Mouse (Mus musculus) embryonic facial prominence, embryonic 14.5 days (tissue): ENCODE results near the gene Lcn8. TPM values are rescaled to one million over a fixed set of nuclear protein-coding genes. Genes with fewer than 3 reads are reported as not detected.
A peak's percentile ranks its signal among the peaks of the same experiment; 100 is the strongest.

Experiments used
- ATAC-seq: fragments of 200-750 bp; cut with Nextera tagmentation; 2 replicates; pipeline ENCODE4 v1.8.0; 2017; ENCODE audit warnings: low read depth, moderate number of reproducible peaks, moderate TSS enrichment
- DNase-seq: peaks from one replicate; pipeline ENCODE4 v3.0.0-alpha.2; 2015; ENCODE audit warnings: low spot score
- H3K27ac ChIP-seq: fragments of 300-500 bp; sonication (generic); replicated peaks from 2 replicates; pipeline ENCODE4 v1.5.1; 2014; ENCODE audit warnings: low read depth, mild to moderate bottlenecking, low read length, moderate library complexity
- H3K27me3 ChIP-seq: fragments of 300-500 bp; sonication (generic); replicated peaks from 2 replicates; pipeline ENCODE4 v1.6.1; 2014; ENCODE audit warnings: low read length; ENCODE audit not compliant: control insufficient read depth, insufficient read depth
- H3K36me3 ChIP-seq: fragments of 300-500 bp; sonication (generic); 2 replicates; pipeline ENCODE4 v1.6.1; 2014; ENCODE audit warnings: low read length, mixed read lengths; ENCODE audit not compliant: control insufficient read depth, insufficient read depth
- H3K4me1 ChIP-seq: fragments of 300-500 bp; sonication (generic); 2 replicates; pipeline ENCODE4 v1.6.1; 2014; ENCODE audit warnings: antibody characterized with exemption, low read length; ENCODE audit not compliant: control insufficient read depth, insufficient read depth
- H3K4me2 ChIP-seq: fragments of 300-500 bp; sonication (generic); 2 replicates; pipeline ENCODE4 v1.6.1; 2014; ENCODE audit warnings: low read depth, mild to moderate bottlenecking, low read length, moderate library complexity, mixed read lengths
- H3K4me3 ChIP-seq: fragments of 300-500 bp; sonication (generic); 2 replicates; pipeline ENCODE4 v1.5.1; 2014; ENCODE audit warnings: low read depth, mild to moderate bottlenecking, low read length
- H3K9ac ChIP-seq: fragments of 300-500 bp; sonication (generic); 2 replicates; pipeline ENCODE4 v1.6.1; 2014; ENCODE audit warnings: low read depth, mild to moderate bottlenecking, low read length, moderate library complexity, mixed read lengths
- H3K9me3 ChIP-seq: fragments of 300-500 bp; sonication (generic); 2 replicates; pipeline ENCODE4 v1.6.1; 2016; ENCODE audit warnings: low read length; ENCODE audit not compliant: control insufficient read depth
- WGBS: fragments of 180-500 bp; shearing (Covaris S2); extraction: QIAGEN DNeasy Blood & Tissue Kit; methylation state at CpG from one replicate; pipeline ENCODE4 v1.1.7; 2014; 5-methylcytosine and 5-hydroxymethylcytosine counted together
- polyA plus RNA-seq: library from polyadenylated mRNA; unstranded; fragments of >200 nt; fragmentation: Nextera tagmentation; extraction: Ambion mirVana; gene quantifications from 2 replicates; pipeline ENCODE4 v1.2.1, GENCODE M21; 2014

The Lcn8 gene
- polyA plus RNA-seq, 1 experiment from 2014 or later: not detected

DNA sequence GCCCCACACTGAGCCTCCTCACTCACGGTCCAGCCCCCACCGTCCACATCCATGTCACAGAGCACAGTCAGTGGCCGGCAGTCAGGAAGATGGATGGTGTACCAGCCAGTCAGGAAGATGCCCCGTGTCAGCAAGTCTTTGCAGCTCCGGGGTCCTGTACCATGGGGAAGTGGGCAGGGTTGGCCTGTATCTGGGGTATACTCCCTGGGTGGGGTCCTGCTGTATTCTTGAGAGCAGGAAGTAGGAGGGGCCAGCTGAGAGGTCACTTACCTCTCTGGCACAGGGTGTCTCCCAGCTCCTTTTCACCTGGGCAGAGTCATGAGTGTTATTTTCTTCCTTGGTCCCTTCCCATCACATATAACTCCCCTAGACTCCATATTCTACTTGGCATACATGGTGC lies 26.9 kb upstream of the Lcn8 start:
- H3K4me1 ChIP-seq: peaks cover 4% of the 10 kb centered on the region
- WGBS: 51% methylated on average over 5 of the region's 5 CpGs
- H3K4me3 ChIP-seq: no peak overlapping the region
- H3K9me3 ChIP-seq: no peaks in the 10 kb centered on the region
- ATAC-seq (no peak), DNase-seq (no peak)
- no peaks in the 10 kb centered on the region for H3K36me3 ChIP-seq
- no peaks in the 10 kb centered on the region for H3K27me3 ChIP-seq
- H3K27ac ChIP-seq: no peak overlapping the region
- H3K4me2 ChIP-seq: no peak overlapping the region
- no peak overlapping the region for H3K9ac ChIP-seq

DNA sequence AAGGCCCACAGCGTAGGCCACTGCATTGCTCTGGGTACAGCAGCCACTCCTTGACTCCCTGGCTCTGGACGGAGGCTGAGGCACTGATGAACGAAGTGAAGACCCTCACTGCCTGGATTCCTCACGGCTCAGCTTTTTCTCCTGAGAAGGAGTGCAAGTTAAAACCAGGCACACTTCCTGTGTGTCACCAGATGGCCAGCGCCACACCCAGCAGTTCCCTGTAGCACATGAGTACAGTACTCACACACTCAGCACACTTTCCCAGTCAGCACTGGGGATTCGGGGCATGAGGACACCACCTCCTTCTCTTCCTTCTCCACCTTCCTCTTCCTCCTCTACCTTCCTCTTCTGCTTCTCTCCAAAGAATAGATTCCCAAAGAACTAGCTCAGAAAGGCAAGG lies 25.1 kb upstream of the Lcn8 start, which contains the start of gene Fcna:
Gene Fcna (minus strand): TSS at position 220 of the 400 bp plus-strand sequence.
- DNase-seq: no peak
- no peaks in the 10 kb centered on the region for H3K4me1 ChIP-seq
- no peak for ATAC-seq
- H3K4me3 ChIP-seq: no peak within 1 kb of the TSS
- H3K27me3 ChIP-seq: no peaks in the 10 kb centered on the region
- no peak within 1 kb of the TSS for H3K9ac ChIP-seq
- H3K36me3 ChIP-seq: no peaks in the 10 kb centered on the region
- no peaks in the 10 kb centered on the region for H3K9me3 ChIP-seq
- no peak within 1 kb of the TSS for H3K4me2 ChIP-seq
- 73% methylated on average over 6 of the region's 6 CpGs for WGBS
- H3K27ac ChIP-seq: no peak within 1 kb of the TSS

DNA sequence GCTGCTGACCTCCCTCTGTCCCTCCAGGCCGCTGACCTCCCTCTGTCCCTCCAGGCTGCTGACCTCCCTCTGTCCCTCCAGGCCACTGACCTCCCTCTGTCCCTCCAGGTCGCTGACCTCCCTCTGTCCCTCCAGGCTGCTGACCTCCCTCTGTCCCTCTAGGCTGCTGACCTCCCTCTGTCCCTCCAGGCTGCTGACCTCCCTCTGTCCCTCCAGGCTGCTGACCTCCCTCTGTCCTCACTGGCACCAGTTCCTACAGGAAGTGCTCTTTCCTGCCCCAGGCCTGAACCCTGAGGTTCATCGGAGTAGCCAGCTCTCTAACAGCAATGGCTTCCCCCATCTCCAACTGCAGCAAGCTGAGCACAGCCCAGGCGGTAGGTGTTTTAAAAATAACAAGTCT lies 24.2 kb upstream of the Lcn8 start:
- ATAC-seq: no peak
- 37% methylated on average over 4 of the region's 4 CpGs for WGBS
- no peak for DNase-seq
- H3K9me3 ChIP-seq: no peaks in the 10 kb centered on the region
- H3K36me3 ChIP-seq: no peaks in the 10 kb centered on the region
- H3K9ac ChIP-seq: no peak overlapping the region
- no peaks in the 10 kb centered on the region for H3K4me1 ChIP-seq
- H3K27me3 ChIP-seq: no peaks in the 10 kb centered on the region
- H3K27ac ChIP-seq: no peak overlapping the region
- H3K4me2 ChIP-seq: no peak overlapping the region
- no peak overlapping the region for H3K4me3 ChIP-seq

DNA sequence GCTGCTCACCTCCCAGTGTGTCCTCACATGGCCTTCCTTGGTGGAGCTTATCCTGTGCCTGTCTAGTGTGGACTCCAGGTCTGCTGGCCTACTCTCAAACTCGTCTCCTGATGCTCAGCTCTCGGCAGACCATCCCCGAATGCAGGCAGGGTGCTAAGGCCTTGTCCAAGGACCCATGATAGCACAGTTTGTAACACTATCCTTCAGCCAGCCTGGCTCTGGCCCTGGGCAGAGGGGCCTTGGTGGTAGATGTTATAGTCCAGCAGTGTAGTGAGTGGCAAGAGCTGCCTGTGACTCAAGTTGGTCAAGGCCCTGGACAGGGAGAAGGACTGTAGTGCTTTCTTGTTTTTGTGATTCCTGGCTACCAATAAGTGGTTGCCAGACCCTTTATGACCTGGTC lies 19.3 kb upstream of the Lcn8 start:
- Histone ChIP-seq H3K4me3 (no peak overlapping the region), H3K9ac (no peak overlapping the region), H3K27me3 (no peaks in the 10 kb centered on the region), H3K4me1 (no peaks in the 10 kb centered on the region), H3K9me3 (no peaks in the 10 kb centered on the region), H3K4me2 (no peak overlapping the region), H3K27ac (no peak overlapping the region), H3K36me3 (no peaks in the 10 kb centered on the region)
- WGBS: 90% methylated on average over 3 of the region's 3 CpGs
- DNase-seq: no peak
- no peak for ATAC-seq

DNA sequence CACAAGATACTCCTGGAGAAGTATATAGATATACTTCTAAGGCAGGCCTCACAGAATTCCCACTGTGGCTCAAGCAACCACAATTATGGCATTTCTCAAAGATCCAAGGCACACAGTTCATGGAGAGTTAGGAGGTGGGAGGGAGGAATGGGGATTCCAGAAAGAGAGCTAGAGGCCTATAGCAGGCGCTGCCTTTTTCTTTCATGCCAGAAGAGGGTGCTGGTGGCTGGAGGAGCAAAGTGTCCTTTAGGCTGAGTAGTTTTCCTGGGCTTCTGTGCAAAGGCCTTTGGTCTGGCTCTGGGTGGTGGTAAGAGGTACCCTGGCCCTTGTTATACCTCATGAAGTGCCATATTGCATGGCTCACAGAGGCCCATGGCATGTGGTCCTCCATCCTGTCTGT lies 18.9 kb upstream of the Lcn8 start:
- no peaks in the 10 kb centered on the region for H3K36me3 ChIP-seq
- H3K27me3 ChIP-seq: no peaks in the 10 kb centered on the region
- H3K4me1 ChIP-seq: no peaks in the 10 kb centered on the region
- H3K9me3 ChIP-seq: no peaks in the 10 kb centered on the region
- no peak overlapping the region for H3K9ac ChIP-seq
- WGBS: 40% methylated on average over 1 of the region's 1 CpGs
- ATAC-seq (no peak), DNase-seq (no peak)
- H3K27ac ChIP-seq: no peak overlapping the region
- no peak overlapping the region for H3K4me3 ChIP-seq
- H3K4me2 ChIP-seq: no peak overlapping the region

DNA sequence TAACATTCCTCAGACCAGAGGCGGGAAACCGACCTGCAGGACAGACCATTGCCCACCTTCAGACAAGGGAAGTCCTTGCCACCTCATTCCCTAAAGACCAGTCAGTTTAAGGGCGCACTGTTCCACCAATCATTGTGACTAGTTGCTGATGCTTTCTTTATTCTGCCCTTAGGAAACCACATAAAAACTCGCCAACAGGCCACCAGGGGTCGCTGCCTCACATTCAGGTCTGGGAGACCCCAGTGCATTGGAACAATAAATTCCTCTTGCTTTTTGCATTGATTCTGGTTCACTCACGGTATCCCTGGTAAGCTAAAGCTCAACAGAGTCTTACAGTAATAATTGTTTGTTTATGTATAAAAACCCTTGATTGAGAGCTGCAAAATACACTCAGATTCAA lies 13.0 kb upstream of the Lcn8 start:
- ATAC-seq (no peak), DNase-seq (peak; percentile 34)
- Histone ChIP-seq H3K4me2 (no peak overlapping the region), H3K4me1 (no peaks in the 10 kb centered on the region), H3K9me3 (no peaks in the 10 kb centered on the region), H3K27ac (no peak overlapping the region), H3K36me3 (no peaks in the 10 kb centered on the region), H3K4me3 (no peak overlapping the region), H3K9ac (no peak overlapping the region), H3K27me3 (no peaks in the 10 kb centered on the region)
- WGBS: 16% methylated on average over 6 of the region's 6 CpGs

DNA sequence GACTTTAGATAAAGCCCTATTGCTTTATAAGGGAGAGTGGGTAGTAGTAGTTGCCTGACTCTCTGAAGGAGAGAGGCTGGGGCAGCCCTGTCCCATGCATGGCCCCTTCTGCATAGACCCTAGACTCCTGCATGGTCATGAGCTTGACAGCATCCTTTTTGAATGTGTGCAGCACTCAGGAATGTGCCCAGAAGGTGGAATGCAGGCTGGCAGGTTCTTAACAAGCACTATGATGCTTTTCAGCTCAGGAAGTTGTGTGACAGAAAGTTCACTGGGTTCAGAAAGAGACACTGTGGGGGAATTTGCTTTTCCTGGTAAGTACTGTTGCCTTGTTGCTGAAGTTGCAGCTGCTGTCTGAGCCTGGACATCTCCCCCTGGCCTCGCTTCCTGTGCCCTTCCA lies 1.6 kb downstream of the Lcn8 start:
- H3K27ac ChIP-seq: no peak overlapping the region
- H3K27me3 ChIP-seq: no peaks in the 10 kb centered on the region
- H3K36me3 ChIP-seq: no peaks in the 10 kb centered on the region
- 0 out of 2 replicates have a peak, but pooled peaks have one; percentile 44 for ATAC-seq
- no peak overlapping the region for H3K4me2 ChIP-seq
- H3K4me1 ChIP-seq: no peaks in the 10 kb centered on the region
- peak; percentile 32 for DNase-seq
- 20% methylated on average over 1 of the region's 1 CpGs for WGBS
- no peak overlapping the region for H3K4me3 ChIP-seq
- H3K9ac ChIP-seq: no peak overlapping the region
- H3K9me3 ChIP-seq: no peaks in the 10 kb centered on the region

DNA sequence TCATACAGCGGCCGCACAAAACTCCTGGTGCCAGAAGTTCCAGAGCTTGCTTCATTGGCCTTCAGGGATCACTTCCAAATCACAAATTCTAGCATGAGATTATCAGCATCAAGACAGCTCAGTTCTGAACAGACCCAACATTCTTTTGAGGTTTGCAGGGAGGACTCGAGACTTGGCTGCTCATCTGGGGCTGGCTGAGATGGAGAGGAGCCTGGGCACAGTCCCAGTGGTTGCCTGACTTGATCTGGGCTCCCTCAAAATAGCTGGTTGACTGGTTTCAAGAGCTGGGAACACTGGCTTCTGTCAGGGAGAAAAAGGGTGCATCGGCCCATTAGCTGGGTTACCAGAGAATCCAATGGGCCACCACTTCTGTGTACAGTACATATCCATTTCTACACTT lies 3.8 kb downstream of the Lcn8 start:
- Histone ChIP-seq H3K9ac (no peak overlapping the region), H3K4me1 (no peaks in the 10 kb centered on the region), H3K9me3 (no peaks in the 10 kb centered on the region), H3K4me3 (no peak overlapping the region), H3K27ac (no peak overlapping the region), H3K27me3 (no peaks in the 10 kb centered on the region), H3K36me3 (no peaks in the 10 kb centered on the region), H3K4me2 (no peak overlapping the region)
- no peak for DNase-seq
- no peak for ATAC-seq
- 77% methylated on average over 4 of the region's 4 CpGs for WGBS

DNA sequence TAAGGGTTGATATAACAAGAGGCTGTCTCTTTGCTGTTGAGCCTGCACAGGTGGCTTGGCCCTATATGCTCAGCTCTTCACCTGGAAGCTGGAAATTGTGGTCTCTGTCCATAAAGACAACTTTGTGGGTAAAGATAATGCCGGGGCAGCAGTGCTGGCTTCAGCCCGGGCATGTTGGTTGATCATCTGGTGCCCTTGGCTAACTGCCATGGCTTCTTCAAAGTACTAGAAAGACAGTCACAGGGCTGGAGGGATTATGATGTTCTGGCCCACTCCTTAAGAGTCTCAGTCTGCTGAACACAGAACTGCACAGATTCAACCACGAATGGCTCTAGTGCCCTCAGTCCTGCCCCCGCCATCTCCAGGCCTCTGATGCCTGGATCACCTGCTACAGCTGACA lies 4.3 kb downstream of the Lcn8 start:
- no peaks in the 10 kb centered on the region for H3K4me1 ChIP-seq
- H3K4me2 ChIP-seq: no peak overlapping the region
- DNase-seq (no peak), ATAC-seq (no peak)
- no peak overlapping the region for H3K27ac ChIP-seq
- 86% methylated on average over 4 of the region's 4 CpGs for WGBS
- no peaks in the 10 kb centered on the region for H3K27me3 ChIP-seq
- no peaks in the 10 kb centered on the region for H3K9me3 ChIP-seq
- H3K9ac ChIP-seq: no peak overlapping the region
- no peak overlapping the region for H3K4me3 ChIP-seq
- no peaks in the 10 kb centered on the region for H3K36me3 ChIP-seq
